In genomic region chr17:47448523-47449372, GRCm38 (mm10) we compare ENCODE assay signal across 14 mouse cellular contexts. TPM values are rescaled to one million over a fixed set of nuclear protein-coding genes. Genes with fewer than 3 reads are reported as not detected.
DNase-seq lines count a peak whose midpoint lies in the region; ATAC-seq and TF ChIP-seq lines count a peak whose summit lies in the region.
"Had no signal": no experiment of that assay in that cellular context is flagged by ENCODE, and none has a peak within 500 bp of the region (broad histone marks: within the 10 kb centered on the region; RNA-seq: fewer than 3 reads in every experiment).

No protein-coding gene starts in this region.

- no peak for TF ChIP-seq CTCF in heart, postnatal 0 days (IDR thresholded peaks at IDR 0.05; ENCODE audit: low read depth)

- no peaks in the 10 kb centered on the region for H3K27me3 ChIP-seq in heart, postnatal 0 days (ENCODE audit: control insufficient read depth, insufficient read depth, low read length)
- no peaks in the 10 kb centered on the region for H3K27me3 ChIP-seq in lung, embryonic 16.5 days (ENCODE audit: control insufficient read depth, insufficient read depth, low read depth, low read length)
- H3K27me3 ChIP-seq in limb, embryonic 10.5 days (ENCODE audit: low read depth, poor library complexity, severe bottlenecking): peaks cover 3% of the 10 kb centered on the region; the same call in 1 of the 2 replicates
- H3K27me3 ChIP-seq: neural tube, embryonic 13.5 days had no signal

- H3K4me2 ChIP-seq in heart, postnatal 0 days (ENCODE audit: low read depth, low read length): no peak overlapping the region
- H3K4me2 ChIP-seq in lung, embryonic 16.5 days (ENCODE audit: low read depth, low read length): no peak overlapping the region
- H3K4me2 ChIP-seq: neural tube, embryonic 13.5 days had no signal

- DNase-seq in heart, postnatal 0 days (ENCODE audit: low spot score): no peak
- no peak for DNase-seq in heart, adult 8-10 months (ENCODE audit: low spot score)
- DNase-seq in lung, postnatal 25 days (ENCODE audit: low spot score): no peak
- no peak for DNase-seq in limb, embryonic 10.5 days (ENCODE audit: low spot score)
- DNase-seq in adrenal gland, postnatal 25 days: no peak
- no peak for DNase-seq in left cerebral cortex, postnatal 10 days (ENCODE audit: extremely low spot score in 1 of 2, low spot score in 2 of 2)
- DNase-seq: cerebellum, adult 11 months had no signal

- intact Hi-C loops in left cerebral cortex, postnatal 10 days (cut with DNase I): no loop called here

- H3K9me3 ChIP-seq in heart, postnatal 0 days (replicated peaks; ENCODE audit: control insufficient read depth, low read length): no peaks in the 10 kb centered on the region
- no peaks in the 10 kb centered on the region for H3K9me3 ChIP-seq in lung, embryonic 16.5 days (ENCODE audit: control insufficient read depth, low read length)
- no peaks in the 10 kb centered on the region for H3K9me3 ChIP-seq in limb, embryonic 10.5 days (replicated peaks)
- H3K9me3 ChIP-seq: neural tube, embryonic 13.5 days had no signal

- TF ChIP-seq EP300 in heart, postnatal 0 days (IDR thresholded peaks at IDR 0.05; ENCODE audit: low read depth): no peak

- peak overlapping the region; percentile 90 for H3K27ac ChIP-seq in heart, postnatal 0 days (ENCODE audit: low read depth)
- H3K27ac ChIP-seq in lung, embryonic 16.5 days (ENCODE audit: low read length): peak overlapping the region; percentile 43; the same call in 1 of the 2 replicates
- peak overlapping the region; percentile 50; the same call in 1 of the 2 replicates for H3K27ac ChIP-seq in limb, embryonic 10.5 days
- H3K27ac ChIP-seq: left cerebral cortex, adult 2 months; liver, embryonic 14.5 days; neural tube, embryonic 13.5 days had no signal

- peaks cover 68% of the 10 kb centered on the region for H3K4me1 ChIP-seq in heart, postnatal 0 days (ENCODE audit: control insufficient read depth, insufficient read depth)
- peaks cover 46% of the 10 kb centered on the region for H3K4me1 ChIP-seq in lung, embryonic 16.5 days (replicated peaks; ENCODE audit: control insufficient read depth, insufficient read depth, low read length)
- peaks cover 45% of the 10 kb centered on the region for H3K4me1 ChIP-seq in limb, embryonic 10.5 days

- no peak for ATAC-seq in heart, postnatal 0 days (ENCODE audit: insufficient read depth, low read depth)
- ATAC-seq in lung, embryonic 16.5 days (ENCODE audit: low read depth): peak; percentile 66
- ATAC-seq: midbrain, embryonic 16.5 days had no signal

- H3K9ac ChIP-seq in heart, postnatal 0 days (replicated peaks; ENCODE audit: low read depth, low read length): no peak overlapping the region
- no peak overlapping the region for H3K9ac ChIP-seq in lung, embryonic 16.5 days (ENCODE audit: low read length)
- H3K9ac ChIP-seq: liver, embryonic 14.5 days; neural tube, embryonic 13.5 days had no signal

- no peak overlapping the region for H3K4me3 ChIP-seq in heart, postnatal 0 days (ENCODE audit: low read depth, low read length)
- no peak overlapping the region for H3K4me3 ChIP-seq in lung, embryonic 16.5 days (ENCODE audit: low read length)
- no peak overlapping the region for H3K4me3 ChIP-seq in limb, embryonic 10.5 days
- H3K4me3 ChIP-seq: erythroblast, embryonic 14.5 days; left cerebral cortex, adult 2 months; neural tube, embryonic 13.5 days had no signal

- no peaks in the 10 kb centered on the region for H3K36me3 ChIP-seq in heart, postnatal 0 days (replicated peaks; ENCODE audit: control insufficient read depth, insufficient read depth, low read length)
- no peaks in the 10 kb centered on the region for H3K36me3 ChIP-seq in lung, embryonic 16.5 days (ENCODE audit: control insufficient read depth, insufficient read depth, low read length)
- H3K36me3 ChIP-seq in limb, embryonic 10.5 days: no peaks in the 10 kb centered on the region
- H3K36me3 ChIP-seq: neural tube, embryonic 13.5 days had no signal

- 33% methylated on average over 8 of the region's 8 CpGs for WGBS in heart, postnatal 0 days
- 29% methylated on average over 8 of the region's 8 CpGs for WGBS in lung, embryonic 16.5 days
- 33% methylated on average over 8 of the region's 8 CpGs for whole genome bisulfite sequencing in limb, embryonic 10.5 days

RNA-seq across cellular contexts. Expression of gene 1700001C19Rik, which starts 11.6 kb away (rescaled TPM):
- 3.4 TPM in 1 of 2 replicates, not detected in the other for total RNA-seq in heart, postnatal 0 days (2014; rRNA removed; ENCODE audit: low replicate concordance)
- polyA plus RNA-seq in heart, postnatal 0 days (2015; fragmentation: Nextera tagmentation; extraction: Ambion mirVana): 1.1 and 1.4 TPM in 2 replicates
- total RNA-seq in heart, adult 8-10 months (2022): not detected
- polyA plus RNA-seq in lung, embryonic 16.5 days (2015; fragmentation: Nextera tagmentation; extraction: Ambion mirVana): not detected in 2 replicates
- 0.24 and 0.31 TPM in 2 replicates for polyA plus RNA-seq in limb, embryonic 10.5 days (2016; fragmentation: Nextera tagmentation; extraction: Ambion mirVana)
- total RNA-seq in adrenal gland, postnatal 25 days (2021): not detected in 2 replicates
- not detected for total RNA-seq in left cerebral cortex, postnatal 10 days (2021)
- total RNA-seq: granulocyte monocyte progenitor cell, adult 5-6 weeks; left cerebral cortex, adult 2 months had no signal
- polyA plus RNA-seq: erythroblast, embryonic 14.5 days had no signal

RNA-seq across cellular contexts. Expression of gene AI661453, which starts 12.3 kb away (rescaled TPM):
- total RNA-seq in heart, postnatal 0 days (2014; rRNA removed; ENCODE audit: low replicate concordance): 1.3 and 1.8 TPM in 2 replicates
- polyA plus RNA-seq in heart, postnatal 0 days (2015; fragmentation: Nextera tagmentation; extraction: Ambion mirVana): 0.92 and 1.0 TPM in 2 replicates
- total RNA-seq in heart, adult 8-10 months (2022): 1 to 10 TPM in 3 of 4 experiments, under 1 TPM in 1; 0.50 to 2.1 (median 1.2) TPM
- 1.8 and 2.3 TPM in 2 replicates for polyA plus RNA-seq in lung, embryonic 16.5 days (2015; fragmentation: Nextera tagmentation; extraction: Ambion mirVana)
- polyA plus RNA-seq in limb, embryonic 10.5 days (2016; fragmentation: Nextera tagmentation; extraction: Ambion mirVana): 0.23 and 0.33 TPM in 2 replicates
- 0.73 and 0.86 TPM in 2 replicates for total RNA-seq in adrenal gland, postnatal 25 days (2021)
- total RNA-seq in left cerebral cortex, postnatal 10 days (2021): under 1 TPM; 0.30 to 0.61 TPM
- polyA plus RNA-seq: erythroblast, embryonic 14.5 days had no signal

RNA-seq across cellular contexts. Expression of gene Guca1a, which starts 48.4 kb away (rescaled TPM):
- total RNA-seq in heart, postnatal 0 days (2014; rRNA removed; ENCODE audit: low replicate concordance): not detected in 2 replicates
- 0.86 and 1.0 TPM in 2 replicates for polyA plus RNA-seq in heart, postnatal 0 days (2015; fragmentation: Nextera tagmentation; extraction: Ambion mirVana)
- total RNA-seq in heart, adult 8-10 months (2022): under 1 TPM in 1 of 4 experiments, not detected in 3; 0.33 TPM
- 1.2 and 1.8 TPM in 2 replicates for polyA plus RNA-seq in lung, embryonic 16.5 days (2015; fragmentation: Nextera tagmentation; extraction: Ambion mirVana)
- 0.29 and 0.34 TPM in 2 replicates for polyA plus RNA-seq in limb, embryonic 10.5 days (2016; fragmentation: Nextera tagmentation; extraction: Ambion mirVana)
- 2.2 TPM in 1 of 2 replicates, not detected in the other for total RNA-seq in adrenal gland, postnatal 25 days (2021)
- not detected for total RNA-seq in left cerebral cortex, postnatal 10 days (2021)
- total RNA-seq: left cerebral cortex, adult 2 months had no signal
- polyA plus RNA-seq: erythroblast, embryonic 14.5 days had no signal

RNA-seq across cellular contexts. Expression of gene Taf8, which starts 53.3 kb away (rescaled TPM):
- 14.7 and 26.4 TPM in 2 replicates for total RNA-seq in heart, postnatal 0 days (2014; rRNA removed; ENCODE audit: low replicate concordance)
- 11.5 and 11.9 TPM in 2 replicates for polyA plus RNA-seq in heart, postnatal 0 days (2015; fragmentation: Nextera tagmentation; extraction: Ambion mirVana)
- 10 to 100 TPM in 2 of 4 experiments, 1 to 10 TPM in 2; 9.1 to 12.5 (median 10.4) TPM for total RNA-seq in heart, adult 8-10 months (2022)
- 30.5 and 30.9 TPM in 2 replicates for polyA plus RNA-seq in lung, embryonic 16.5 days (2015; fragmentation: Nextera tagmentation; extraction: Ambion mirVana)
- 32.1 and 36.8 TPM in 2 replicates for polyA plus RNA-seq in limb, embryonic 10.5 days (2016; fragmentation: Nextera tagmentation; extraction: Ambion mirVana)
- 21.1 and 25.7 TPM in 2 replicates for total RNA-seq in adrenal gland, postnatal 25 days (2021)
- total RNA-seq in left cerebral cortex, postnatal 10 days (2021): 10 to 100 TPM; 13.8 to 14.3 TPM

RNA-seq across cellular contexts. Expression of gene Ccnd3, which starts 56.1 kb away (rescaled TPM):
- 231 and 248 TPM in 2 replicates for total RNA-seq in heart, postnatal 0 days (2014; rRNA removed; ENCODE audit: low replicate concordance)
- 180 and 187 TPM in 2 replicates for polyA plus RNA-seq in heart, postnatal 0 days (2015; fragmentation: Nextera tagmentation; extraction: Ambion mirVana)
- total RNA-seq in heart, adult 8-10 months (2022): 10 to 100 TPM; 74.4 to 82.2 (median 75.2) TPM
- polyA plus RNA-seq in lung, embryonic 16.5 days (2015; fragmentation: Nextera tagmentation; extraction: Ambion mirVana): 258 and 277 TPM in 2 replicates
- polyA plus RNA-seq in limb, embryonic 10.5 days (2016; fragmentation: Nextera tagmentation; extraction: Ambion mirVana): 405 and 413 TPM in 2 replicates
- 385 and 429 TPM in 2 replicates for total RNA-seq in adrenal gland, postnatal 25 days (2021)
- total RNA-seq in left cerebral cortex, postnatal 10 days (2021): 10 to 100 TPM; 24.5 to 26.7 TPM
